Mouse (Mus musculus): ENCODE results near the gene 9830107B12Rik.

9830107B12Rik gene

GRCm38 (mm10) chr17:48094820-48095680, 51.0 kb downstream of the 9830107B12Rik start:
- DNase-seq (ENCODE audit: low spot score in 2 of 2) = no peak

GRCm38 (mm10) chr17:48093286-48093817, 52.7 kb downstream of the 9830107B12Rik start:
- DNase-seq (ENCODE audit: low spot score in 2 of 2) = no peak

GRCm38 (mm10) chr17:48090305-48090704, 55.8 kb downstream of the 9830107B12Rik start:
- DNase-seq (ENCODE audit: low spot score in 2 of 2) = no peak

GRCm38 (mm10) chr17:48089446-48089845, 56.6 kb downstream of the 9830107B12Rik start:
- no peak for DNase-seq (ENCODE audit: low spot score in 2 of 2)

- no peak for DNase-seq (ENCODE audit: low spot score in 2 of 2)
These were observed 57.0 kb downstream of the 9830107B12Rik start, which contains the start of gene 1700067P10Rik for GRCm38 (mm10) chr17:48089019-48089418. 1700067P10Rik (plus strand) TSS chr17:48089319.

- DNase-seq (ENCODE audit: low spot score in 2 of 2) = no peak
These were observed 65.4 kb downstream of the 9830107B12Rik start for GRCm38 (mm10) chr17:48080626-48081025.
